ENCODE assay signal across 8 mouse cellular contexts in genomic region chr5:134668495-134668894, GRCm38 (mm10). TPM values are rescaled to one million over a fixed set of nuclear protein-coding genes. Genes with fewer than 3 reads are reported as not detected.
A peak's percentile ranks its signal among the peaks of the same experiment; 100 is the strongest.
DNase-seq lines count a peak whose midpoint lies in the region; ATAC-seq lines count a peak whose summit lies in the region.
"Had no signal": no experiment of that assay in that cellular context is flagged by ENCODE, and none has a peak within 500 bp of the region (broad histone marks: within the 10 kb centered on the region; RNA-seq: fewer than 3 reads in every experiment).

No protein-coding gene starts in this region.

- H3K9ac ChIP-seq in stomach, embryonic 15.5 days: no peak overlapping the region

- peak; percentile 57 for DNase-seq in left cerebral cortex, postnatal 4 days
- no peak for DNase-seq in left cerebral cortex, adult 11 months (ENCODE audit: low spot score)
- DNase-seq in NIH3T3 (ENCODE audit: low read depth): peak; percentile 61
- peak; percentile 71 for DNase-seq in embryo, embryonic 11 days
- peak; percentile 62 for DNase-seq in limb, embryonic 10.5 days (ENCODE audit: low spot score)
- no peak for DNase-seq in spleen, postnatal 36 days (ENCODE audit: low spot score in 2 of 2)

- H3K4me3 ChIP-seq in limb, embryonic 10.5 days: no peak overlapping the region
- no peak overlapping the region for H3K4me3 ChIP-seq in stomach, embryonic 15.5 days (replicated peaks)
- H3K4me3 ChIP-seq: megakaryocyte, embryonic 14.5 days had no signal

- H3K4me2 ChIP-seq in stomach, embryonic 15.5 days: no peak overlapping the region

- ATAC-seq in stomach, embryonic 15.5 days (ENCODE audit: insufficient read depth, low FRiP score, low read depth): 0 out of 2 replicates have a peak, but pooled peaks have one; percentile 14

- peaks cover 5% of the 10 kb centered on the region for H3K4me1 ChIP-seq in limb, embryonic 10.5 days
- H3K4me1 ChIP-seq in stomach, embryonic 15.5 days: no peaks in the 10 kb centered on the region

- intact Hi-C loops in left cerebral cortex, postnatal 4 days (cut with DNase I): no loop called here

- H3K27ac ChIP-seq in limb, embryonic 10.5 days: 0 out of 2 replicates have a peak overlapping the region, but pooled peaks have one; percentile 44
- no peak overlapping the region for H3K27ac ChIP-seq in stomach, embryonic 15.5 days

- peaks cover 54% of the 10 kb centered on the region for H3K36me3 ChIP-seq in limb, embryonic 10.5 days
- H3K36me3 ChIP-seq in stomach, embryonic 15.5 days: peaks cover 10% of the 10 kb centered on the region

- WGBS in limb, embryonic 10.5 days: 32% methylated on average over 8 of the region's 8 CpGs
- 43% methylated on average over 8 of the region's 8 CpGs for whole genome bisulfite sequencing in stomach, embryonic 15.5 days

- no peaks in the 10 kb centered on the region for H3K27me3 ChIP-seq in limb, embryonic 10.5 days (ENCODE audit: low read depth, poor library complexity, severe bottlenecking)
- H3K27me3 ChIP-seq in stomach, embryonic 15.5 days (replicated peaks): no peaks in the 10 kb centered on the region
- H3K27me3 ChIP-seq: megakaryocyte, embryonic 14.5 days had no signal

- H3K9me3 ChIP-seq in limb, embryonic 10.5 days (replicated peaks): no peaks in the 10 kb centered on the region
- no peaks in the 10 kb centered on the region for H3K9me3 ChIP-seq in stomach, embryonic 15.5 days
- H3K9me3 ChIP-seq: megakaryocyte, embryonic 14.5 days had no signal

RNA-seq across cellular contexts. Expression of gene Limk1, which starts 19.9 kb away (rescaled TPM):
- total RNA-seq in left cerebral cortex, postnatal 4 days (2021): 10 to 100 TPM; 68.6 to 74.2 TPM
- polyA plus RNA-seq in limb, embryonic 10.5 days (2016; fragmentation: Nextera tagmentation; extraction: Ambion mirVana): 4.4 and 5.3 TPM in 2 replicates
- 5.9 TPM in 2 replicates for polyA plus RNA-seq in stomach, embryonic 15.5 days (2015; fragmentation: Nextera tagmentation; extraction: Ambion mirVana)

RNA-seq across cellular contexts. Expression of gene Eif4h, which starts 29.2 kb away (rescaled TPM):
- 100 to 1,000 TPM; 285 to 287 TPM for total RNA-seq in left cerebral cortex, postnatal 4 days (2021)
- polyA plus RNA-seq in limb, embryonic 10.5 days (2016; fragmentation: Nextera tagmentation; extraction: Ambion mirVana): 664 and 686 TPM in 2 replicates
- 415 and 416 TPM in 2 replicates for polyA plus RNA-seq in stomach, embryonic 15.5 days (2015; fragmentation: Nextera tagmentation; extraction: Ambion mirVana)

RNA-seq across cellular contexts. Expression of gene Lat2, which starts 53.7 kb away (rescaled TPM):
- total RNA-seq in left cerebral cortex, postnatal 4 days (2021): 1 to 10 TPM; 4.4 to 5.6 TPM
- 4.0 and 4.5 TPM in 2 replicates for polyA plus RNA-seq in limb, embryonic 10.5 days (2016; fragmentation: Nextera tagmentation; extraction: Ambion mirVana)
- 3.0 and 4.0 TPM in 2 replicates for polyA plus RNA-seq in stomach, embryonic 15.5 days (2015; fragmentation: Nextera tagmentation; extraction: Ambion mirVana)

Comparison
In these comparisons a context has a peak if more than half of its experiments do, and no peak if none do; other contexts are left out.
1. DNase-seq: peak in left cerebral cortex, postnatal 4 days (single experiment), NIH3T3 (single experiment), embryo, embryonic 11 days (single experiment) and limb, embryonic 10.5 days (single experiment); none in left cerebral cortex, adult 11 months (single experiment) and spleen, postnatal 36 days (0 of 2).